Mouse (Mus musculus) lung, adult 2 months (tissue): ENCODE measurements at regions not wholly inside any gene's neighbourhood (a gene's known extent, or its start where the extent isn't known, plus 50 kb on each side); places are given as distances from the start of the nearest gene placed in this dataset.

Experiments used
- DNase-seq: peaks from one replicate; pipeline ENCODE4 v3.0.0; 2022
- H3K4me1 ChIP-seq: fragments of 200-500 bp; 2 replicates; pipeline ENCODE4 v1.6.1; 2011; ENCODE audit warnings: low read length; ENCODE audit not compliant: control insufficient read depth, insufficient read depth
- H3K4me3 ChIP-seq: fragments of 200-500 bp; replicated peaks from 2 replicates; pipeline ENCODE3; 2011; ENCODE audit warnings: low read depth, mild to moderate bottlenecking, control low read depth, low read length; ENCODE audit errors: extremely low read depth
- CTCF ChIP-seq: fragments of 200-500 bp; IDR thresholded peaks from 2 replicates; pipeline ENCODE4 v1.5.1; 2011; ENCODE audit warnings: mild to moderate bottlenecking, low read length, control low read depth; ENCODE audit not compliant: insufficient read depth
- POLR2A ChIP-seq: fragments of 200-500 bp; IDR thresholded peaks from 2 replicates; pipeline ENCODE4 v1.6.1; 2011; ENCODE audit warnings: low read depth, mild to moderate bottlenecking, control low read depth, low read length, borderline replicate concordance; ENCODE audit errors: extremely low read depth
- WGBS: fragments of 180-500 bp; shearing (Covaris S2); methylation state at CpG from one replicate; pipeline ENCODE4 v1.1.7; 2018; 5-methylcytosine and 5-hydroxymethylcytosine counted together

- 46% methylated on average over 9 of the region's 9 CpGs for WGBS
- no peak for DNase-seq
- TF ChIP-seq POLR2A (no peak), CTCF (no peak)
- H3K4me3 ChIP-seq = no peak overlapping the region
- no peaks in the 10 kb centered on the region for H3K4me1 ChIP-seq
These were observed 237.5 kb upstream of the 3110018I06Rik start for GRCm38 (mm10) chr12:107250747-107251470.

GRCm38 (mm10) chr12:107251981-107252380, 236.5 kb upstream of the 3110018I06Rik start:
- TF ChIP-seq CTCF (no peak), POLR2A (no peak)
- Histone ChIP-seq H3K4me1 (no peaks in the 10 kb centered on the region), H3K4me3 (no peak overlapping the region)
- no peak for DNase-seq
- 75% methylated on average over 15 of the region's 15 CpGs for WGBS

- Histone ChIP-seq H3K4me1 (no peaks in the 10 kb centered on the region), H3K4me3 (no peak overlapping the region)
- TF ChIP-seq POLR2A (no peak), CTCF (no peak)
- DNase-seq = no peak
- 72% methylated on average over 5 of the region's 5 CpGs for WGBS
These were observed 226.4 kb upstream of the 3110018I06Rik start for GRCm38 (mm10) chr12:107262076-107262475.

GRCm38 (mm10) chr12:107262516-107262915, 225.9 kb upstream of the 3110018I06Rik start:
- TF ChIP-seq POLR2A (no peak), CTCF (no peak)
- WGBS = 72% methylated on average over 4 of the region's 4 CpGs

GRCm38 (mm10) chr12:107266696-107267095, 221.7 kb upstream of the 3110018I06Rik start:
- 44% methylated on average over 2 of the region's 2 CpGs for WGBS
- H3K4me1 ChIP-seq = no peaks in the 10 kb centered on the region
- no peak overlapping the region for H3K4me3 ChIP-seq
- DNase-seq = no peak
- TF ChIP-seq POLR2A (no peak), CTCF (no peak)

More at GRCm38 (mm10) chr12:107262516-107262915, 225.9 kb upstream of the 3110018I06Rik start:
- DNase-seq = no peak
- no peaks in the 10 kb centered on the region for H3K4me1 ChIP-seq
- H3K4me3 ChIP-seq = no peak overlapping the region

- no peak overlapping the region for H3K4me3 ChIP-seq
- TF ChIP-seq CTCF (no peak), POLR2A (no peak)
- no peaks in the 10 kb centered on the region for H3K4me1 ChIP-seq
- 64% methylated on average over 9 of the region's 9 CpGs for WGBS
- DNase-seq = no peak
These were observed 202.8 kb upstream of the 3110018I06Rik start for GRCm38 (mm10) chr12:107285622-107286021.

- Histone ChIP-seq H3K4me1 (no peaks in the 10 kb centered on the region), H3K4me3 (no peak overlapping the region)
- TF ChIP-seq POLR2A (no peak), CTCF (no peak)
- no peak for DNase-seq
- WGBS = 66% methylated on average over 5 of the region's 5 CpGs
These were observed 197.1 kb upstream of the 3110018I06Rik start for GRCm38 (mm10) chr12:107291377-107291776.

GRCm38 (mm10) chr12:107307094-107307740, 181.2 kb upstream of the 3110018I06Rik start:
- H3K4me1 ChIP-seq = no peaks in the 10 kb centered on the region
- TF ChIP-seq CTCF (no peak), POLR2A (no peak)
- H3K4me3 ChIP-seq = no peak overlapping the region
- 17% methylated on average over 15 of the region's 15 CpGs for WGBS
- no peak for DNase-seq

- no peak for DNase-seq
- H3K4me1 ChIP-seq = no peaks in the 10 kb centered on the region
- no peak overlapping the region for H3K4me3 ChIP-seq
- TF ChIP-seq POLR2A (no peak), CTCF (no peak)
- 89% methylated on average over 4 of the region's 4 CpGs for WGBS
These were observed 173.0 kb upstream of the 3110018I06Rik start for GRCm38 (mm10) chr12:107315446-107315845.

GRCm38 (mm10) chr12:107322861-107323260, 165.6 kb upstream of the 3110018I06Rik start:
- H3K4me3 ChIP-seq = no peak overlapping the region
- TF ChIP-seq POLR2A (no peak), CTCF (no peak)
- no peaks in the 10 kb centered on the region for H3K4me1 ChIP-seq
- 75% methylated on average over 7 of the region's 7 CpGs for WGBS
- no peak for DNase-seq
